Mouse (Mus musculus) urinary bladder, adult 18-20 months (tissue): ENCODE results near the gene Cdon.
A peak's percentile ranks its signal among the peaks of the same experiment; 100 is the strongest.

ENCODE experiments used
- DNase-seq, 2 experiments: peaks; one replicate each; pipeline ENCODE4 v3.0.0; 2022; ENCODE audit warnings: low spot score in 2 of 2, mixed read lengths in 2 of 2

Cdon gene

GRCm38 (mm10) chr9:35435565-35435964, 14.6 kb downstream of the Cdon start:
- no peak for DNase-seq

GRCm38 (mm10) chr9:35438286-35439061, 17.5 kb downstream of the Cdon start:
- no peak for DNase-seq

- no peak for DNase-seq
These were observed 18.1 kb downstream of the Cdon start for GRCm38 (mm10) chr9:35439062-35439442.

GRCm38 (mm10) chr9:35439754-35440153, 18.8 kb downstream of the Cdon start:
- no peak for DNase-seq

GRCm38 (mm10) chr9:35442476-35442875, 21.5 kb downstream of the Cdon start:
- DNase-seq, result no peak

- DNase-seq, result no peak
These were observed 22.9 kb downstream of the Cdon start for GRCm38 (mm10) chr9:35443618-35444511.

- DNase-seq, result no peak
These were observed 23.6 kb downstream of the Cdon start for GRCm38 (mm10) chr9:35444512-35444886.

- no peak for DNase-seq
These were observed 26.0 kb downstream of the Cdon start for GRCm38 (mm10) chr9:35446916-35447315.

GRCm38 (mm10) chr9:35453311-35453710, 32.4 kb downstream of the Cdon start:
- no peak for DNase-seq

- no peak for DNase-seq
These were observed 38.7 kb downstream of the Cdon start for GRCm38 (mm10) chr9:35459594-35459993.

- DNase-seq, result peak; percentile 40 to 63
These were observed 46.4 kb downstream of the Cdon start for GRCm38 (mm10) chr9:35467264-35467817.

- no peak for DNase-seq
These were observed 48.0 kb downstream of the Cdon start for GRCm38 (mm10) chr9:35468913-35469312.

- DNase-seq, result no peak
These were observed 53.3 kb downstream of the Cdon start for GRCm38 (mm10) chr9:35474104-35474724.

- DNase-seq, result no peak
These were observed 54.5 kb downstream of the Cdon start for GRCm38 (mm10) chr9:35475394-35475793.

- no peak for DNase-seq
These were observed 58.5 kb downstream of the Cdon start for GRCm38 (mm10) chr9:35479456-35479855.

- no peak for DNase-seq
These were observed 61.3 kb downstream of the Cdon start for GRCm38 (mm10) chr9:35482014-35482898.

GRCm38 (mm10) chr9:35483949-35484348, 63.0 kb downstream of the Cdon start:
- DNase-seq, result no peak

- no peak for DNase-seq
These were observed 65.7 kb downstream of the Cdon start for GRCm38 (mm10) chr9:35486616-35487015.

GRCm38 (mm10) chr9:35488496-35488895, 67.6 kb downstream of the Cdon start:
- no peak for DNase-seq

- DNase-seq, result no peak
These were observed 70.4 kb downstream of the Cdon start for GRCm38 (mm10) chr9:35491109-35491866.
